Mouse (Mus musculus): ENCODE measurements around the gene Nol9. TPM values are rescaled to one million over a fixed set of nuclear protein-coding genes. Genes with fewer than 3 reads are reported as not detected.
"Not testable (repeated sequence)": the region's sequence is repeated elsewhere in the genome, so short reads cannot be mapped to it uniquely, and the experiment has no call there.

Nol9 gene
- polyA plus RNA-seq, 1 experiment from 2014 or later: 16.1 TPM

GRCm38 (mm10) chr4:152032922-152033321, 6.2 kb upstream of the Nol9 start:
- Histone ChIP-seq H3K9me3 (replicated peaks; ENCODE audit: control insufficient read depth, low read length) (no peaks in the 10 kb centered on the region), H3K4me2 (ENCODE audit: low read length) (no peak overlapping the region), H3K4me3 (ENCODE audit: low read depth, low read length) (no peak overlapping the region), H3K27ac (ENCODE audit: low read depth, low read length) (no peak overlapping the region), H3K9ac (ENCODE audit: low read length) (no peak overlapping the region), H3K4me1 (ENCODE audit: control insufficient read depth, insufficient read depth, low read length) (peaks cover 4% of the 10 kb centered on the region; the same call in 1 of the 2 replicates), H3K27me3 (replicated peaks; ENCODE audit: control insufficient read depth, insufficient read depth, low read length) (no peaks in the 10 kb centered on the region), H3K36me3 (ENCODE audit: control insufficient read depth, insufficient read depth, low read length) (no peaks in the 10 kb centered on the region)
- no peak for DNase-seq (ENCODE audit: low spot score)
- WGBS: 90% methylated on average over 13 of the region's 13 CpGs
- no peak for ATAC-seq

GRCm38 (mm10) chr4:152036464-152036863, 2.7 kb upstream of the Nol9 start:
- WGBS: 87% methylated on average over 6 of the region's 6 CpGs
- not testable (repeated sequence) for H3K4me3 ChIP-seq (ENCODE audit: low read depth, low read length); H3K9ac ChIP-seq (ENCODE audit: low read length); H3K4me2 ChIP-seq (ENCODE audit: low read length); DNase-seq (ENCODE audit: low spot score); H3K36me3 ChIP-seq (ENCODE audit: control insufficient read depth, insufficient read depth, low read length); H3K27me3 ChIP-seq (replicated peaks; ENCODE audit: control insufficient read depth, insufficient read depth, low read length); H3K4me1 ChIP-seq (ENCODE audit: control insufficient read depth, insufficient read depth, low read length); ATAC-seq; H3K27ac ChIP-seq (ENCODE audit: low read depth, low read length); H3K9me3 ChIP-seq (replicated peaks; ENCODE audit: control insufficient read depth, low read length)

GRCm38 (mm10) chr4:152038225-152038984, 716 bp upstream of the Nol9 start, which contains the start of gene Tas1r1:
Tas1r1 (minus strand) TSS chr4:152038568.
- WGBS: 47% methylated on average over 10 of the region's 10 CpGs
- Histone ChIP-seq H3K4me3 (ENCODE audit: low read depth, low read length) (peak within 1 kb of the TSS; percentile 99), H3K9me3 (replicated peaks; ENCODE audit: control insufficient read depth, low read length) (no peaks in the 10 kb centered on the region), H3K27ac (ENCODE audit: low read depth, low read length) (no peak within 1 kb of the TSS), H3K4me2 (ENCODE audit: low read length) (peak within 1 kb of the TSS; percentile 84), H3K36me3 (ENCODE audit: control insufficient read depth, insufficient read depth, low read length) (peaks cover 25% of the 10 kb centered on the region), H3K4me1 (ENCODE audit: control insufficient read depth, insufficient read depth, low read length) (peaks cover 7% of the 10 kb centered on the region), H3K27me3 (replicated peaks; ENCODE audit: control insufficient read depth, insufficient read depth, low read length) (no peaks in the 10 kb centered on the region), H3K9ac (ENCODE audit: low read length) (peak within 1 kb of the TSS; percentile 91)
- DNase-seq (ENCODE audit: low spot score) (no peak), ATAC-seq (0 out of 2 replicates have a peak, but pooled peaks have one; percentile 8)

- Histone ChIP-seq H3K27me3 (replicated peaks; ENCODE audit: control insufficient read depth, insufficient read depth, low read length) (no peaks in the 10 kb centered on the region), H3K27ac (ENCODE audit: low read depth, low read length) (no peak overlapping the region), H3K4me3 (ENCODE audit: low read depth, low read length) (peak overlapping the region; percentile 99), H3K4me2 (ENCODE audit: low read length) (peak overlapping the region; percentile 84), H3K9me3 (replicated peaks; ENCODE audit: control insufficient read depth, low read length) (no peaks in the 10 kb centered on the region), H3K4me1 (ENCODE audit: control insufficient read depth, insufficient read depth, low read length) (peaks cover 7% of the 10 kb centered on the region), H3K9ac (ENCODE audit: low read length) (peak overlapping the region; percentile 91), H3K36me3 (ENCODE audit: control insufficient read depth, insufficient read depth, low read length) (peaks cover 40% of the 10 kb centered on the region)
- ATAC-seq (no peak; the same call in 1 of the 2 replicates), DNase-seq (ENCODE audit: low spot score) (no peak)
- 5% methylated on average over 25 of the region's 25 CpGs for WGBS
These were observed 750 bp downstream of the Nol9 start for GRCm38 (mm10) chr4:152039831-152040310.

- no peaks in the 10 kb centered on the region for H3K9me3 ChIP-seq (replicated peaks; ENCODE audit: control insufficient read depth, low read length)
- no peak overlapping the region for H3K9ac ChIP-seq (ENCODE audit: low read length)
- no peak overlapping the region for H3K27ac ChIP-seq (ENCODE audit: low read depth, low read length)
- H3K27me3 ChIP-seq (replicated peaks; ENCODE audit: control insufficient read depth, insufficient read depth, low read length): no peaks in the 10 kb centered on the region
- no peak overlapping the region for H3K4me2 ChIP-seq (ENCODE audit: low read length)
- H3K4me1 ChIP-seq (ENCODE audit: control insufficient read depth, insufficient read depth, low read length): peaks cover 7% of the 10 kb centered on the region
- DNase-seq (ENCODE audit: low spot score) (no peak), ATAC-seq (no peak)
- H3K4me3 ChIP-seq (ENCODE audit: low read depth, low read length): no peak overlapping the region
- H3K36me3 ChIP-seq (ENCODE audit: control insufficient read depth, insufficient read depth, low read length): peaks cover 58% of the 10 kb centered on the region
- WGBS: 96% methylated on average over 22 of the region's 22 CpGs
These were observed 3.0 kb downstream of the Nol9 start for GRCm38 (mm10) chr4:152041924-152042641.

- no peak overlapping the region for H3K27ac ChIP-seq (ENCODE audit: low read depth, low read length)
- H3K9ac ChIP-seq (ENCODE audit: low read length): no peak overlapping the region
- no peak overlapping the region for H3K4me2 ChIP-seq (ENCODE audit: low read length)
- DNase-seq (ENCODE audit: low spot score): no peak
- no peaks in the 10 kb centered on the region for H3K9me3 ChIP-seq (replicated peaks; ENCODE audit: control insufficient read depth, low read length)
- peaks cover 7% of the 10 kb centered on the region for H3K4me1 ChIP-seq (ENCODE audit: control insufficient read depth, insufficient read depth, low read length)
- 84% methylated on average over 3 of the region's 3 CpGs for WGBS
- no peak overlapping the region for H3K4me3 ChIP-seq (ENCODE audit: low read depth, low read length)
- H3K36me3 ChIP-seq (ENCODE audit: control insufficient read depth, insufficient read depth, low read length): peaks cover 69% of the 10 kb centered on the region
- no peaks in the 10 kb centered on the region for H3K27me3 ChIP-seq (replicated peaks; ENCODE audit: control insufficient read depth, insufficient read depth, low read length)
- ATAC-seq: no peak
These were observed 4.0 kb downstream of the Nol9 start for GRCm38 (mm10) chr4:152043171-152043570.

GRCm38 (mm10) chr4:152044609-152045008, 5.5 kb downstream of the Nol9 start:
- DNase-seq (ENCODE audit: low spot score): no peak

GRCm38 (mm10) chr4:152062390-152063110, 23.4 kb downstream of the Nol9 start:
- Histone ChIP-seq H3K4me2 (ENCODE audit: low read length) (no peak overlapping the region), H3K4me3 (ENCODE audit: low read depth, low read length) (no peak overlapping the region), H3K27ac (ENCODE audit: low read depth, low read length) (no peak overlapping the region), H3K9me3 (replicated peaks; ENCODE audit: control insufficient read depth, low read length) (no peaks in the 10 kb centered on the region), H3K27me3 (replicated peaks; ENCODE audit: control insufficient read depth, insufficient read depth, low read length) (no peaks in the 10 kb centered on the region), H3K36me3 (ENCODE audit: control insufficient read depth, insufficient read depth, low read length) (peaks cover 35% of the 10 kb centered on the region), H3K9ac (ENCODE audit: low read length) (no peak overlapping the region), H3K4me1 (ENCODE audit: control insufficient read depth, insufficient read depth, low read length) (no peaks in the 10 kb centered on the region)
- ATAC-seq (no peak), DNase-seq (ENCODE audit: low spot score) (no peak)
- WGBS: 82% methylated on average over 9 of the region's 9 CpGs

More at GRCm38 (mm10) chr4:152044609-152045008, 5.5 kb downstream of the Nol9 start:
- Histone ChIP-seq H3K9ac (ENCODE audit: low read length) (no peak overlapping the region), H3K36me3 (ENCODE audit: control insufficient read depth, insufficient read depth, low read length) (peaks cover 82% of the 10 kb centered on the region), H3K4me2 (ENCODE audit: low read length) (no peak overlapping the region), H3K4me1 (ENCODE audit: control insufficient read depth, insufficient read depth, low read length) (peaks cover 7% of the 10 kb centered on the region), H3K27ac (ENCODE audit: low read depth, low read length) (no peak overlapping the region), H3K27me3 (replicated peaks; ENCODE audit: control insufficient read depth, insufficient read depth, low read length) (no peaks in the 10 kb centered on the region), H3K9me3 (replicated peaks; ENCODE audit: control insufficient read depth, low read length) (no peaks in the 10 kb centered on the region), H3K4me3 (ENCODE audit: low read depth, low read length) (no peak overlapping the region)
- no peak for ATAC-seq
- 70% methylated on average over 6 of the region's 6 CpGs for WGBS
